Mouse (Mus musculus) CH12.LX (cell line): Measurements from ENCODE around the gene Tmem185b.

Experiments used
- CTCF ChIP-seq, 2 experiments: IDR thresholded peaks in 1 of 2; conservative IDR thresholded peaks in 1 of 2; 2 replicates each; pipeline ENCODE4 v1.5.1; 2011 to 2012; ENCODE audit warnings: low read depth in 2 of 2, low read length in 2 of 2, improper control_type of control experiment in 1 of 2, inconsistent platforms in 1 of 2, mild to moderate bottlenecking in 1 of 2, moderate library complexity in 1 of 2
- EP300 ChIP-seq: IDR thresholded peaks from 2 replicates; pipeline ENCODE4 v1.6.1; 2011; ENCODE audit warnings: low read length, improper control_type of control experiment
- ETS1 ChIP-seq: conservative IDR thresholded peaks from 2 replicates; pipeline ENCODE4 v1.6.1; 2012; ENCODE audit warnings: low read depth, mild to moderate bottlenecking, inconsistent platforms, low read length, improper control_type of control experiment, moderate library complexity
- HCFC1 ChIP-seq: IDR thresholded peaks from 2 replicates; pipeline ENCODE4 v1.6.1; 2012; ENCODE audit warnings: low read depth, mild to moderate bottlenecking, inconsistent platforms, low read length, improper control_type of control experiment
- MAFK ChIP-seq: IDR thresholded peaks from 2 replicates; pipeline ENCODE4 v1.6.1; 2011; ENCODE audit warnings: low read length, improper control_type of control experiment; ENCODE audit not compliant: insufficient replicate concordance
- MYC ChIP-seq: IDR thresholded peaks from 2 replicates; pipeline ENCODE4 v1.6.1; 2011; ENCODE audit warnings: low read depth, mild to moderate bottlenecking, improper control_type of control experiment, low read length
- NRF1 ChIP-seq: IDR thresholded peaks from 2 replicates; pipeline ENCODE4 v1.6.1; 2014; ENCODE audit warnings: low read depth, mild to moderate bottlenecking, inconsistent platforms, low read length, improper control_type of control experiment, moderate library complexity
- POLR2A ChIP-seq: IDR thresholded peaks from 2 replicates; pipeline ENCODE4 v1.6.1; 2011; ENCODE audit warnings: low read depth, mild to moderate bottlenecking, improper control_type of control experiment, low read length
- POLR2AphosphoS2 ChIP-seq: IDR thresholded peaks from 2 replicates; pipeline ENCODE4 v1.6.1; 2011; ENCODE audit warnings: low read depth, low read length, improper control_type of control experiment
- SIN3A ChIP-seq: IDR thresholded peaks from 2 replicates; pipeline ENCODE4 v1.6.1; 2012; ENCODE audit warnings: low read length, improper control_type of control experiment, inconsistent platforms
- USF1 ChIP-seq: IDR thresholded peaks from 2 replicates; pipeline ENCODE4 v1.6.1; 2014; ENCODE audit warnings: low read depth, mild to moderate bottlenecking, inconsistent platforms, low read length, improper control_type of control experiment
- ZMIZ1 ChIP-seq: IDR thresholded peaks from 2 replicates; pipeline ENCODE4 v1.6.1; 2012; ENCODE audit warnings: low read depth, mild to moderate bottlenecking, inconsistent platforms, low read length, improper control_type of control experiment

GRCm38 (mm10) chr1:119518786-119519185, 7.2 kb upstream of the Tmem185b start:
- no peak for TF ChIP-seq ZMIZ1
- TF ChIP-seq CTCF (conservative IDR thresholded peaks at IDR 0.05 in 1 of 2, IDR thresholded peaks at IDR 0.05 in 1 of 2; ENCODE audit: low read depth in 2 of 2, low read length in 2 of 2) = no peak
- no peak for TF ChIP-seq HCFC1
- TF ChIP-seq EP300 = no peak
- TF ChIP-seq POLR2A = no peak
- no peak for TF ChIP-seq POLR2AphosphoS2
- no peak for TF ChIP-seq MAFK
- no peak for TF ChIP-seq SIN3A
- TF ChIP-seq NRF1 = no peak
- TF ChIP-seq ETS1 = no peak
- TF ChIP-seq USF1 = no peak
- no peak for TF ChIP-seq MYC
